Mouse (Mus musculus) NIH3T3 (cell line): ENCODE results near the gene Pih1d1.
"Not testable (repeated sequence)": the region's sequence is repeated elsewhere in the genome, so short reads cannot be mapped to it uniquely, and the experiment has no call there.

Experiments used
- DNase-seq: peaks from one replicate; pipeline ENCODE4 v3.0.0-alpha.2; 2012; ENCODE audit warnings: low read depth

Gene Pih1d1

DNA sequence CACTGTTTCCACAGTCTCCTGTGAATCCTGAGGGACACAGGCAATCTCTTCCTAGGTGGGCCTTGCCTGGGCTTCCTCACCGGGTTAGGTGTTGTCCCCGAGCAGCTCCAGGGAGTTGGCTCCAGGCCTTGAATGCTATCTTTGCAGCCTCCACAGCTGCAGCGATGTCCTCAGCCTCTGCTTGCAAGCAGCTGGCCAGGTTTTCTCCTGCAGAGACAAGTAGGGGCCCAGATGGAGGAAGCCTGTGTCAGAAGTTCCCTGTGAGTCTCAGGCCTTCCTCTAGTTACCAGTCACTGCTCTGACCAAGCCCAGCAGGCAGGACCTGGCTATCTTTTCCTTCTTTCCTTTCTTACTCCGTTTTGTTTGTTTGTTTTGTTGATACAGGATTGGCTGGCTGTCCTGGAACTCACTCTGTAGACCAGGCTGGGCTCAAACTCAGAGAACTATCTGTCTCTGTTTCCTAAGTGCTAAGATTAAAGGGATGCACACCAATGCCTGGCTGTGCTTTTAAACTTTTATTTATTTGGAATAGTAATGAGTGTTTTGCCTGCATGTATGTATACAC is 5.5 kb upstream of the Pih1d1 start:
- DNase-seq, result no peak

DNA sequence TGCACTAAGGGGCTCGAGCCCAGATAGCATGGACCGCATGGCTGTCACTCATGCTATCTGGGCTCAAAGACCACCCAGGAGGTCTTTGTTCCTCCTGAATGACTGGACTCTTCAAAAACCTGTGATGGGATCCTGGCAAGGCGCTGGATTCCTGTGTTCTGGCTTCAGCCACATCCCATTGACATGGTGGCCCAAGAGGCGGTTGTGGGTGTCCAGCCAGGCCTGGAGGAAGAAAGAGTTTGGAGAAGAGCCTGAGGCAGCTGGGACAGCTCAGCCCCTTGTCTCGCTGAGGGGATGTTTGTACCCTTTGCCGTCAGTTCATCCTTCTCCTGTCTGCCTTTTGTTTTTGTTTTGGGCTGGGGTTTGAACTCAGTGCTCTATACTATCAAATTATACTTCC is 4.6 kb upstream of the Pih1d1 start:
- no peak for DNase-seq

DNA sequence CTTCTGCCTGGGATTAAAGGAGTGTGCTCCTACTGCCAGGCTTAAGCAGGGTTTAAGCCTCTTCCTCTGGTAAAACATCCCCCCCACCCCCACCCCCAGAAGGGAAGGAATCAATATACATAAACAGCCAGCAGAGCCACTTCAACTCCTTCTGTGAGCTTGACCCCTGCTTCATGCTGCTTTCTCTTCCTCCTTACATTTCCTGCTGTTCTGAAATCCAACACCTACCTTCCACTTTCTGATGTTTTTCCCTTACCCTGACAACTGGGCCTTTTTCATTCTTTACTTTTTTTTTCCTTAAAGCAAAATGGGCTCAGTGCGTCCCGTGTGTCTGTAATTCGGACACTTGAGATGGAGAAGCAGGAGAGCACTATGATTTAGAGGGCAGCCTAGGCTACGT is 3.8 kb upstream of the Pih1d1 start:
- DNase-seq, result no peak

DNA sequence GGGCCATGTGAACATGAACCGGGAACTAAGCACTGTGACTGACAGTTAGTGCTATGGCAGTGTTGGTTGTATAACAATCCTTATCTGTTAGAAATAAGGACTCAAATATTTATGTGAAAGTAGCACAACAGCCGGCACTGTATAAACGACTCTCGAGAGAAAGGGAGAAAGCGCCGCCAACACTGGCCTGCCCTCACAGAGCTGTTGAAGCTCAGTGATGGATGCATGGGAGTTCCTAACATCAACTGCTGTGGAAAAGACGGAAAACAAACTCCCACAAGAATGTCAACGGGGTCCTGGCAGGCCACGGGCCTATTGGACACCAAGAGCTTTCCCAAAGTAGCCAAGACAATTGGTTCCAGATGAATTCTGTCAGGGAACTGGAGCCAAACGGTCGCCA is 2.8 kb upstream of the Pih1d1 start:
- peak; percentile 78 for DNase-seq

DNA sequence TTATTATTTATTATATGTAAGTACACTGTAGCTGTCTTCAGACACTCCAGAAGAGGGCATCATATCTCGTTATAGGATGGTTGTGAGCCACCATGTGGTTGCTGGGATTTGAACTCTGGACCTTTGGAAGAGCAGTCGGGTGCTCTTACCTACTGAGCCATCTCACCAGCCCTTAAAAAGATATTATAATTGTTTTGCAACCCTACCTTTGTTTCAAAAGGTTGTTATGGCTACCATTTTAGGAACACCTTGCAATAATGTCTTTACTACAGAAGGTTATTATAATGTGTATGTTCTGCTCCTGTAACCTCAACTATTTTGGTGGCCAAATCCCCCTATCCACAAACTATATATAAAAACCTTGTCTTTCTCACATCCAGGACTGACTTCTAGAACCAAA is 1.1 kb upstream of the Pih1d1 start:
- not testable (repeated sequence) for DNase-seq

DNA sequence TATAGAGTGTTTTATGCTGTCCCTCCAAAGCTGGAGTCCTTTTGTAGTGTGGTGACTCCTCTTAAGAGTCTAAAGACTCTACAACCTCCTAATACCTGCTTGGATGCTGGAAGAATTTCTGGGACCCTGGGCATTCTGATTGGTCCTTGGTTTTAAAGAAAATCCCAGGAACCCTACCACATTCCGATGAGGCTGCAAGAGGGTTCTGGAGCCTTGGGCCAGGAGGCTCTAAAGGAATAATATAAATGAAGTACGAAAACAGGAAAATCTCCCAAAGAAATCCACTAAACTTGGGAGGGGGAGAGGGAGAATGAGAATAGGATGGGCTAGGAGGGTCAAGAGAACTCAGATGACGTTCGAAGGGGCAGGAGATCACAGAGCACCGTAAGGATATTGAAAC is 517 bp upstream of the Pih1d1 start:
- peak; percentile 47 for DNase-seq

DNA sequence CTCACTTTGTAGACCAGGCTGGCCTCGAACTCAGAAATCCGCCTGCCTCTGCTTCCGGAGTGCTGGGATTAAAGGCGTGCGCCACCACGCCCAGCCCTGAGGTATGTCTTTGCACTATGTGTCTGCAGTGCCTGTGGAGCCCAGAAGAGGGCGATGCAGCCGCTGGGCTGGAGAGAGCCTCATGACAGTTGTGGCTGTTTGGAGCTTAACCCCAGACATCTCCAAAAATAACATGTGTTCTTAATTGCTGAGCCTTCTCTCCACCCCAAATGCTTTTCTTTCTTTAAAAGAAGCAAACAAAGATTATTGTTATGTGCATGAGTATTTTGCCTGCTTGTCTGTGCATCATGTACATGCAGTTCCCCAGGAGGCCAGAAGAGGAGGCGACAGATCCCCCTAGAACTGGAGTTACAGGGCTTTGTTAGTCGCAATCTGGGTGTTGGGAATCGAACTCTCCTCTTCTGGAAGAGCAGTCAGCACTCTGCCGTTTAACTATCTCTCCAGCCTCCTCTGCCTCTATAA is 951 bp downstream of the Pih1d1 start:
- peak; percentile 89 for DNase-seq

DNA sequence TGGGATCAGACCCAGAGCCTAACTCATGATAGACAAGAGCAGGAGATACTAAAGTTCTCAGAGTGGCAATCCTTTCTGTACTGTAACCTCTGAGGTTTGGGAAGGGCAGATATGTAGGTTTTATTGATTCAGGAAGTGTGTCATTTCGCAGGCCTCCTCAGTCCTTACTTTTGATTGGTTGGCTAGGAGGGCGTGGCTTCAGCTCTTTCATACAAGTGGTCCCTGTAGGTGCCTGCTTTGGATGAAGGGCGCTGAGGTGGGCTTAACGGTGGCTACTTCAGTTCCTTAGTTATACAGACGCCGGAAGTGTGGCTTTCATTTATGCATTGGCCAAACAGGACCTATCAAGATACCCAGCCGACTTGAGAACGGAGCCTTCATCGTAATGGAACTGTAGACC is 1.5 kb downstream of the Pih1d1 start:
- peak; percentile 36 for DNase-seq

DNA sequence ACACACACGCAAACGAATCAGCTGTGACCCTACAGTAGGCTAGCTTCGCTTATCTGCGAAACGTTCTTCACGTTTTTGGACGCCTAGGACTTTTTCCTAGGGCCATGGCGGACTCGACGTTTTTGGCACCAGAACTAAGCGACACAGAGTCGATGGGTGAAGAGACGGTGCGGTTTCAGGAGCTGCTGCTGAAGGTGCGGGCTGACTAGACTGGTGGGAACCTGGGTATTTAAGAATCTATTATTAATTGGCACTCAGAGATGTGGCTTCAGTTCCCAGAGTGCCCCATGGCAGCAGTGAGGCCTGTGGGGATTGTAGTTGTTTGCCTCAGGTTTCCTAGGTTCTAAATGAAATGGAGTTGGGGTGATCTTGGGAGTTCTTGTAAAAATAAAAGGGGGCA is 2.1 kb downstream of the Pih1d1 start:
- no peak for DNase-seq

DNA sequence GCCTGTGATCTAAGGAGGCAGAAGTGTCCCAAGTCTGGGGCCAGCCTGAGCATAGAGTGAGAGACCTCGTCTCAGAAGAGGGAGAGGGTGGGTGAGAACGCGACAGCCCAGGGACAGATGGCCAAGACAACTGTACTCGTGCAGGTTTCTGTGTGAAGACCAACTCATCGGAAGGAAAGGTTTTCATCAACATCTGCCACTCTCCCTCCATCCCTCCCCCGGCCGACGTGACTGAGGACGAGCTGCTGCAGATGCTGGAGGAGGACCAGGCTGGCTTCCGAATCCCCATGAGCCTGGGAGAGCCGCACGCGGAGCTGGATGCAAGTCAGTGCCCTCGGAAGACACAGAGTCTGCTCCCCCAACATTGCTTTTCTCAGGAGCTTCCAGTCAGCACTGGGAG is 3.4 kb downstream of the Pih1d1 start:
- DNase-seq, result no peak

DNA sequence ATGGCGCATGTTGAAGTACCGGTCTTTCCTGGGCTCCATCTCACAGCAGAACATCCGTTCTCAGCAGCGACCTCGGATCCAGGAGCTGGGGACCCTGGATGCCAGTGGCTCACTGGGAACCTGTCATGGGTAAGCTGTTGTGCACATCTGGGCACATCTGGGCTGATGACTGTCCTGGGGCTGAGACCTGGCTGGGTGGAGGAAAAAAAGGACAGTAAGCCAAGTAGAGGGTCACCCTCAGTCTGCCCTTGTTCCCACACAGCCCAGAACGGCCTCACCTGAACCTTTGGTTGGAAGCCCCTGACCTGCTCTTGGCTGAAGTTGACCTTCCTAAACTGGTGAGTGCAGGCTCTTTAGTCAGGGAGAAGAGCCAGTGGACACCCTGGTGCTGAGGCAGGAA is 4.9 kb downstream of the Pih1d1 start:
- no peak for DNase-seq

DNA sequence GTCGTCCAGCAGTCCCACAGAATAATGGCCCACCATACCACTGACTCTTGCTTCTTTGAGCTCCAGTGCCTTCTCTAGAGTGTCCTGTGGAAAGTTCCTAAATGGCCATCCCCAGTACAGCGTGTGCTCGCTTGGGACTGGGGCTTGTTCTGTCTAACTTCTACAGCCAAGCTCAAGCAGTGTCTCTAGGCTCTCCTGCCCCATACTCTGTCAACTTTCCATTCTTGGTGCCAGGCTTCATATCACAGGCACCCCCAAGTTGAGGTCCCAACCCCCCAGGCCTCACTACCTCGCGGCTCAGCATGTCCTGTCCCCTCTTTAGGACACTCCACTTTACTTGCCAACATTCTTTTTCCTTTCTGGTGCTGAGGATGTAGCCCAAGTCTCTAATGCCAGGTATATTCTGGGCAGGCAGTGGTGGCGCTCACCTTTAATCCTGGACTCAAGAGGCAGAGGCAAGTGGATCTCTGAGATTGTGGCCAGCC is 6.3 kb downstream of the Pih1d1 start:
- no peak for DNase-seq

DNA sequence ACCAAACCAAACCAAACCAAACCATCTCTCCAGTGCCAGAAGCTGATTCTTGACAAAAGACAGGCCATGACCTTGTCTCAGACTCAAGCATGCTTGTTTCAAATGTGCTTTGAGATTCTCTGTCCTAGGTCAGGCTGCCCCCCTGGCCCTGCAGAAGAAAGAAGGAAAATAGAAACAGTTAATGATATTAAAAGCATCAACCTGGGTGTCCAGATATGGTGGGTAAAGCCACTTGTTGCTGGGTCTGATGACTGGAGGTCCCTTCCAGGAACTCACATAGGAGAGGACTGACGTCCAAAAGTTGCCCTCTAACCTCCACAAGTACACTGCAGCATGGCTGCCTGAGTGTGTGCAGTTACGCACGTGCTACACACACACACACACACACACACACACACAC is 6.8 kb downstream of the Pih1d1 start:
- no peak for DNase-seq

DNA sequence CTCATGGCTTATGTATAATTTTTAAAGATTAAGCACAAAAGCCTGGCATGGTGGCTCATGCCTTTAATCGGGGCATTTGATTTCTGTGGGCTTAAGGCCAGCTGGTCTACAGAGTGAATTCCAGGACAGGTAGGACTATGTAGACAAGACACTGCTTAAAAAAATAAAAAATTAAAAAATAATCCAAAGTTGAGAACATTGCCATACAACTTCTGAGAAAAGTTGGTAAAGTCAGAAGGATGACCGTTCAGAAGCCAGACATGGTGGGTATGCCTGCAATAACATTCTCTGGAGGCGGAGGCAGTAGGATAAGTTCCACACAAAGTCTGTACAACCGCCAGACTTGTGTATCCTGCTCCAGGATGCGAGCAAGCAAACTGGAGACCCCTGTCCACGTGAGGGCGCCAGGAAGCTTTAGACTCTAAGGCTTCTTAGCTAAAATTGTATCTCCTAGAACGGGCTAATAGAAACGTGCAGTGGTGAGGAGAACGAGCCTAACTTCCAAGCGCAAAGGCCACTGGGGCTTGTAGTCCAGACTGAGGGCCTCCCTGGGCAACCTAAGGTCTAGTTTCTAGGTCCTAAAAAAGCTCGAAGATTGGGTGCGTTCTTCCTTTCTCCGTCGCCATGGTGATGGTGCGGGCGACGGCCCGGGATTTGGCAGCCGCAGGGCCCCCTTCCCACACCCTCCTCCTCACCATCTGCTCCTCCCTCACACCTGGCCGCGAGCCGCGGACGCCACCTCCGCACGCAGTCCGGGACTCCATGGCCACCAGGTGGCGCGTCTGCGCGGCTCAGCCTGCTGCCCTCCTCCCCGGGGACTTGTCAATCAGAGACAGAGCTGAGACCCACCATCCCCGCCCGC is 7.7 kb downstream of the Pih1d1 start:
- DNase-seq, result peak; percentile 92

DNA sequence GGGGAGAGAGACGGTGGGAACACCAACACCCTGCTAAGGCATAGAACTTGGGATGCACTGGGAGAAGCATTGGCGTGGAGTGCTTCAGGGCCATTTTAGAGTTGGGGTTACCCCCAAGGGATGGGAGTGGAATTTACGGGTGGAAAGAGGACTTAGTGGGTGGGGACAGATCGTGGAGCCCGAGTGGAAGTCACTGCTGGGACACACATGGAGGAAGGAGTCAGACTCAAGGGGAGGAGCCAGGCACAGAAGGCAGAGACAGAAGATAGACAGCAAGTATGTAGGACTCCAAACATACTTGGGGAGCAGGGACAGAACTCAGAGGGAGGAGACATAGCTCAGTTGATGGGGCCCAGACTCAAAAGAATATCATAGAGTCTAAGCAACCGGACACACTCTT is 8.4 kb downstream of the Pih1d1 start:
- no peak for DNase-seq

DNA sequence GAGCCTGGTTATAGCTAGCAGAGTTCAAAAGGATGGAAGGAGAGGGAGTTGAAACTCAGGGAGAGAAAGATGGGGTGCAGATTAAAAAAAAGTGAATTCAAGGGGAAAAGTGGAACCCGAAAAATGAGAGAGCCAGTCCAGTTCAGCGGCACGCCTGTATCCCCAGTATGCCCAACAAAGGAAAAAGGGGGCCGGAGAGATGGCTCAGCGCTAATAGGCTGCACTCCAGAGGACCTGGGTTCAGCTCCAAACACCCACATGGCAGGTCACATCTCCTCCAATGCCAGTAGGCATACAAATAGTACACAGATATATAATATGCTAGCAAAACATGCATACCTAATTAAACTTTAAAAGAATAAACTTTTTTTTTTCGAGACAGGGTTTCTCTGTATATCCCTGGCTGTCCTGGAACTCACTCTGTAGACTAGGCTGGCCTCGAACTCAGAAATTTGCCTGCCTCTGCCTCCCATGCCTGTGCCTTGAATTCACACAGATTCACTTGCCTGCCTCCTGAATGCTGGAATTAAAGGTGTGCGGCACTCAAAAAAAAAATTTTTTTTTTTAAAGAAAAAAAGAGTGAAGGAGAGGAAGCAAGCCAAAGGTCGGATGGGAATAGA is 9.0 kb downstream of the Pih1d1 start:
- no peak for DNase-seq

DNA sequence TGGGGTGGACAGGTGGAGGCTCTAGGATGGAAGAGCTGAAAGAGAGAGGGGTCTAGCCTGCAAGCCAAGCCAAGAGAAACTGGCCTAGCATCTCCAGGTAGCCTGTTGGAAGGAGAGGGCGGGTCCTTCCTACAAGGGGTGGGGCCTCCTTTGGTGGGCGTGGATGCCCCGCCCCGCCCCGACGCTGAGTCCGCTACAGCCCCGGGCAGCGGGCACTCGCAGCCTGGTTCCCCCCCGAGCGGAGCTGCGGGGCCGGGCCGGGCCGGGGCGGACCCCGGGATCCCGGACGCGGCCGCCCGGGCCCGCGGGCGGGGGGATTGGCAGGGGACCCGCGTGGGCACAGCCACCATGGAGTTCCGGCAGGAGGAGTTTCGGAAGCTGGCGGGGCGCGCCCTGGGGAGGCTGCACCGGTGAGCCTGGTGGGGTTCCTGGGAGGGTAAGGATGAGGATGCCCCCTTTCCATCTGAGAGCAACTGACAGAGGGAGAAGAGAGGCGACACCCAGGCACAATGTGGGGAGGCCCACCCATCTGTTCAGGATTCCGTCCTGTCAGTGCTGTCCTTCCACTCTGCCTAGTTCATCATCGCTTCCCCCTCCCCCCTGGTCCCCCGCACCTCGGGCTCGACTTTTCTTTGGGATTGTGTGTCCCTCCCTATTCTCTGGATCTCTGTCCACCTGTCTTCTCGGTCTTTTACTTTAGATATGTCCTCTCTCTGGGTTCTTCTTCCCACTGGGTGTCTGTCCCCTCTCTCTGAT is 9.8 kb downstream of the Pih1d1 start, which contains the start of gene Slc17a7:
Gene Slc17a7 (plus strand): TSS at position 215 of the 756 bp plus-strand sequence.
- DNase-seq, result peak; percentile 50

DNA sequence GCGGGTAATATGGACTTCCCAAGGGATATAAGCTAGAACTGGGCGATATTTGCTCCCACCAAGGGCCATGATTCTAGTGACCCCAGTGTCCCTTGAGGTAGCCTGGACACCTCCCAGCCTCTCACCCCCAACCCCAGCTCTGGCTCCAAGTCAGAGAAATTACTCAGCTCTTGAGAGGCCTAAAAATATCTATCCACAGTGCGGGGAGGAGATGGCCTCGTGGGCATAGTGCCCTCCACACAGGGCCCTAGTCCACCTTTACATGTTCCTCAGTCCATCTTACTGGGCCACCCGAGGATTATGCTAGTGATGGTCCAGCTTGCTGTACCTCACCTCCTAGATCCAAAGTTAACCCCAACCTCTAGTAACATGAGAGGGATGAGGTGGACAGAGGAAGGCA is 10.7 kb downstream of the Pih1d1 start:
- no peak for DNase-seq

DNA sequence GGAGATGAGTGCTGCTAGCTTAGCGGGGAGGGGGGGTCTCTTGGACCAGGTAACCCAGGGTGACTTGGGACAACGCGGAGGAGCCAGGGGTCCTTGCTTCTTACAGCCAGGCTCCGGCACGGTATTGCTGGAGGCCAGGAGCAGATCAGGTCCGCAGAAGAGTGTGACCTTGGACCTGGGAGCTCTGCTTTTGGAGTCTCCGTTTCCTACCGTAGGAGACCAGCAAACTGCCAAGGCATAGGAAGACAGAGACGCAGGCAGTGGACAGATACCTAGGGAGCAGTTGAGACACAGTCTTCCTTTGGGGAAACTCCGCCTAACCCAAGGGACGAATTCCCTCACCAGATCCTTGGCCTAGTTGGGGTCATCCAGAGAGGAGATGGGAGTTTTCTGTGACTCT is 11.6 kb downstream of the Pih1d1 start:
- DNase-seq, result no peak

DNA sequence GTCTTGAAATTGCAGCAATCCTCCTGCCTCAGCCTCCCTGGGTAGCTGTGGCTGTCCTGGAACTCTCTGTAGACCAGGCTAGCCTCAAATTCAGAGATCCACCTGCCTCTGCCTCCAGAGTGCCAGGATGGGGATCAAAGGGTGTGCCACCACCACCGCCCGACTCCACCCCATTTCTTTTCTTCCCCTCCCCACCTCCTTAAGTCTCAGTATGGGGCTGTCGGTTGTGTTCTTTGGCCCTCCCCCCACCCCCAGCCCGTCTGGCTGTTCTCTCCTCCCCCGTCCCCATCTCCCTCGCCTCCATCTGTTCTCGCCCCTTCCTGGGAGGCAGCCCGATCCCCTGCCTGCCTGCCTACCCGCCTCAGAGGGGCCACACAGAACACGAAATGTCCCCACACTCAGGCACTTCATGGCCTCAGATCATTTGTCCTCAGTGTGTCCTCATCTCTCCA is 12.9 kb downstream of the Pih1d1 start:
- DNase-seq, result no peak

DNA sequence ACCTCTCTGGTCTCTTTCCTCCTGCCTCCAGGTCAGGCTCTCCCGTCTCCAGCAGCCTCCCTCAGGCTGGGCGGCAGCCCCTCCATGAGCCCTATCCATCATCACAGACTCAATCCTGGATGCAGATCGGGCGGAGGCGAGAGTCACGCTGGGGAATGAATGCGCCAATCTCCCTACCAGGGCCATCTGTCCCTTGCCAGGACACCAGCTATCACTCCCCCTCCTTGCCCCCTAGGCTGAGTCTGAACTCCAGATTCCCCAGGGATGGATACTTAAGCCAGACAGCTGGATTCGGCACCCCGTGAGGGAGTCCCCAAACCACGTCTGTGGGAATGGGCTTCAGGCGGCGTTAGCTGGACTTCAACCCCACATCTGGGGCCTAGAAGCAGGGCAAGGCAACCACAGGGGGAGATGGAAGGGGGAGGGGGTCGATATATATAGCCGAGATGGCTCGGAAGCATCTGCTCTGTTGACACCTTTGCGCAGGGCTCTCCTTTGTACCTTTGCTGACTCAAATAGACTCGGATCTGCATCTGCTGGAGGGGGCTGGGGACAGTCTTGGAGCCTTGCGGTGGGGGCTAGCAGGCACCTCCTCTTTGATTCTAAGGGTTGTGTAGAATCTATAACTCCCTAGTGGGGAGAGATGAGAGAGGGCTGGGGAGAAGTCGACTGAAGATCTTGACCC is 13.8 kb downstream of the Pih1d1 start:
- no peak for DNase-seq

DNA sequence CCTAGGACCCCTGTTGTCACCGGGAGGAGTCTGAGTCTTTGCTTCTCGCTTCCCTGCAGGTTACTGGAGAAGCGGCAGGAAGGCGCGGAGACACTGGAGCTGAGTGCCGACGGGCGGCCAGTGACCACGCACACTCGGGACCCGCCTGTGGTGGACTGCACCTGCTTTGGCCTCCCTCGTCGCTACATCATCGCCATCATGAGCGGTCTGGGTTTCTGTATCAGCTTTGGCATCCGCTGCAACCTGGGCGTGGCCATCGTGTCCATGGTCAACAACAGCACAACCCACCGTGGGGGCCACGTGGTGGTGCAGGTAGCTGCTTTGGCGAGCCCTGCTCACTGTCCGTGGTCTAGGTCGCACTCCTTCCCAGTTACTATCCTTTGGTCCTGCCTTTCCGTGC is 14.6 kb downstream of the Pih1d1 start:
- DNase-seq, result no peak
